Mouse (Mus musculus): Measurements from ENCODE around the gene Gse1. TPM values are rescaled to one million over a fixed set of nuclear protein-coding genes. Genes with fewer than 3 reads are reported as not detected.

The Gse1 gene
- polyA plus RNA-seq, 1 experiment from 2014 or later, result 10.8 TPM

- no peaks in the 10 kb centered on the region for H3K36me3 ChIP-seq
- peak overlapping the region; percentile 94 for H3K27ac ChIP-seq
- H3K4me1 ChIP-seq, result peaks cover 81% of the 10 kb centered on the region
- H3K27me3 ChIP-seq (replicated peaks), result no peaks in the 10 kb centered on the region
- peak overlapping the region; percentile 69 for H3K9ac ChIP-seq
- H3K4me3 ChIP-seq (replicated peaks), result peak overlapping the region; percentile 63
- no peak for ATAC-seq (ENCODE audit: insufficient read depth, low FRiP score, low read depth)
- 1% methylated on average over 39 of the region's 46 CpGs for WGBS
- H3K9me3 ChIP-seq, result no peaks in the 10 kb centered on the region
- H3K4me2 ChIP-seq, result peak overlapping the region; percentile 99
These were observed 309.7 kb downstream of the Gse1 start for GRCm38 (mm10) chr8:120537818-120538396.

- peaks cover 81% of the 10 kb centered on the region for H3K4me1 ChIP-seq
- no peaks in the 10 kb centered on the region for H3K27me3 ChIP-seq (replicated peaks)
- peak; percentile 33 for ATAC-seq (ENCODE audit: insufficient read depth, low FRiP score, low read depth)
These were observed 310.4 kb downstream of the Gse1 start for GRCm38 (mm10) chr8:120538397-120539240.

GRCm38 (mm10) chr8:120539381-120539774 is 311.1 kb downstream of the Gse1 start:
- peak overlapping the region; percentile 63 for H3K4me3 ChIP-seq (replicated peaks)
- peak overlapping the region; percentile 99 for H3K4me2 ChIP-seq
- H3K9me3 ChIP-seq, result no peaks in the 10 kb centered on the region
- H3K9ac ChIP-seq, result no peak overlapping the region; the same call in 1 of the 2 replicates
- no peaks in the 10 kb centered on the region for H3K36me3 ChIP-seq
- ATAC-seq (ENCODE audit: insufficient read depth, low FRiP score, low read depth), result no peak
- H3K27me3 ChIP-seq (replicated peaks), result no peaks in the 10 kb centered on the region
- H3K4me1 ChIP-seq, result peaks cover 80% of the 10 kb centered on the region
- peak overlapping the region; percentile 94 for H3K27ac ChIP-seq
- 51% methylated on average over 6 of the region's 6 CpGs for WGBS

More at GRCm38 (mm10) chr8:120538397-120539240, 310.4 kb downstream of the Gse1 start:
- WGBS, result 12% methylated on average over 37 of the region's 37 CpGs
- Histone ChIP-seq H3K36me3 (no peaks in the 10 kb centered on the region), H3K4me3 (replicated peaks) (peak overlapping the region; percentile 63), H3K4me2 (peak overlapping the region; percentile 99), H3K27ac (peak overlapping the region; percentile 94), H3K9me3 (no peaks in the 10 kb centered on the region), H3K9ac (peak overlapping the region; percentile 69)

GRCm38 (mm10) chr8:120539775-120540625 is 311.7 kb downstream of the Gse1 start:
- H3K27me3 ChIP-seq (replicated peaks), result no peaks in the 10 kb centered on the region

GRCm38 (mm10) chr8:120542995-120543394 is 314.7 kb downstream of the Gse1 start:
- H3K27me3 ChIP-seq (replicated peaks), result no peaks in the 10 kb centered on the region

More at GRCm38 (mm10) chr8:120539775-120540625, 311.7 kb downstream of the Gse1 start:
- ATAC-seq (ENCODE audit: insufficient read depth, low FRiP score, low read depth), result no peak
- Histone ChIP-seq H3K36me3 (no peaks in the 10 kb centered on the region), H3K4me3 (replicated peaks) (peak overlapping the region; percentile 63; the same call in 1 of the 2 replicates), H3K9ac (no peak overlapping the region; the same call in 1 of the 2 replicates), H3K27ac (peak overlapping the region; percentile 94), H3K4me2 (peak overlapping the region; percentile 99), H3K9me3 (no peaks in the 10 kb centered on the region), H3K4me1 (peaks cover 74% of the 10 kb centered on the region)
- WGBS, result 39% methylated on average over 23 of the region's 23 CpGs

GRCm38 (mm10) chr8:120543416-120544055 is 315.3 kb downstream of the Gse1 start:
- Histone ChIP-seq H3K9me3 (no peaks in the 10 kb centered on the region), H3K4me2 (no peak overlapping the region), H3K27me3 (replicated peaks) (no peaks in the 10 kb centered on the region), H3K4me3 (replicated peaks) (no peak overlapping the region), H3K27ac (peak overlapping the region; percentile 1), H3K9ac (no peak overlapping the region), H3K4me1 (peaks cover 74% of the 10 kb centered on the region), H3K36me3 (no peaks in the 10 kb centered on the region)
- 51% methylated on average over 8 of the region's 8 CpGs for WGBS
- ATAC-seq (ENCODE audit: insufficient read depth, low FRiP score, low read depth), result no peak

More at GRCm38 (mm10) chr8:120542995-120543394, 314.7 kb downstream of the Gse1 start:
- 27% methylated on average over 13 of the region's 13 CpGs for WGBS
- H3K36me3 ChIP-seq, result no peaks in the 10 kb centered on the region
- no peak for ATAC-seq (ENCODE audit: insufficient read depth, low FRiP score, low read depth)
- no peaks in the 10 kb centered on the region for H3K9me3 ChIP-seq
- H3K4me3 ChIP-seq (replicated peaks), result no peak overlapping the region
- peak overlapping the region; percentile 21; the same call in 1 of the 2 replicates for H3K4me2 ChIP-seq
- H3K4me1 ChIP-seq, result peaks cover 74% of the 10 kb centered on the region
- H3K9ac ChIP-seq, result no peak overlapping the region
- peak overlapping the region; percentile 1 for H3K27ac ChIP-seq

- Histone ChIP-seq H3K4me3 (replicated peaks) (no peak overlapping the region), H3K4me2 (no peak overlapping the region), H3K9ac (no peak overlapping the region), H3K4me1 (peaks cover 74% of the 10 kb centered on the region), H3K27me3 (replicated peaks) (no peaks in the 10 kb centered on the region), H3K27ac (peak overlapping the region; percentile 1; the same call in 1 of the 2 replicates), H3K9me3 (no peaks in the 10 kb centered on the region), H3K36me3 (no peaks in the 10 kb centered on the region)
- 69% methylated on average over 5 of the region's 5 CpGs for whole genome bisulfite sequencing
- ATAC-seq (ENCODE audit: insufficient read depth, low FRiP score, low read depth), result no peak
These were observed 315.9 kb downstream of the Gse1 start for GRCm38 (mm10) chr8:120544155-120544554.

GRCm38 (mm10) chr8:120547562-120547961 is 319.3 kb downstream of the Gse1 start:
- Histone ChIP-seq H3K27me3 (replicated peaks) (no peaks in the 10 kb centered on the region), H3K9ac (no peak overlapping the region), H3K27ac (no peak overlapping the region), H3K9me3 (no peaks in the 10 kb centered on the region), H3K36me3 (no peaks in the 10 kb centered on the region), H3K4me1 (peaks cover 77% of the 10 kb centered on the region), H3K4me2 (no peak overlapping the region), H3K4me3 (replicated peaks) (no peak overlapping the region)
- no peak for ATAC-seq (ENCODE audit: insufficient read depth, low FRiP score, low read depth)
- WGBS, result 59% methylated on average over 9 of the region's 9 CpGs

GRCm38 (mm10) chr8:120548313-120548761 is 320.1 kb downstream of the Gse1 start:
- Histone ChIP-seq H3K9me3 (no peaks in the 10 kb centered on the region), H3K27ac (no peak overlapping the region), H3K4me1 (peaks cover 69% of the 10 kb centered on the region), H3K4me2 (no peak overlapping the region), H3K27me3 (replicated peaks) (no peaks in the 10 kb centered on the region), H3K9ac (no peak overlapping the region), H3K36me3 (no peaks in the 10 kb centered on the region), H3K4me3 (replicated peaks) (no peak overlapping the region)
- WGBS, result 65% methylated on average over 16 of the region's 16 CpGs
- peak; percentile 33; the same call in 1 of the 2 replicates for ATAC-seq (ENCODE audit: insufficient read depth, low FRiP score, low read depth)

GRCm38 (mm10) chr8:120549321-120549921 is 321.2 kb downstream of the Gse1 start:
- WGBS, result 15% methylated on average over 25 of the region's 25 CpGs
- Histone ChIP-seq H3K9ac (no peak overlapping the region), H3K4me2 (peak overlapping the region; percentile 41), H3K9me3 (no peaks in the 10 kb centered on the region), H3K27ac (peak overlapping the region; percentile 13), H3K4me1 (peaks cover 64% of the 10 kb centered on the region), H3K27me3 (replicated peaks) (no peaks in the 10 kb centered on the region), H3K36me3 (no peaks in the 10 kb centered on the region), H3K4me3 (replicated peaks) (no peak overlapping the region)
- no peak for ATAC-seq (ENCODE audit: insufficient read depth, low FRiP score, low read depth)

Data from stomach, embryonic 15.5 days (tissue).